Comparison of ENCODE assay signal across 1 mouse cellular context in genomic region chr19:5424092-5424781, GRCm38 (mm10).
TF ChIP-seq lines count a peak whose summit lies in the region.

No protein-coding gene starts in this region.

TF ChIP-seq in myocyte, 11 proteins besides CTCF, POLR2A, EP300 and RAD21:
- TF ChIP-seq TCF3 (IDR thresholded peaks at IDR 0.05; ENCODE audit: insufficient read length, low read depth) (no peak), POLR2AphosphoS2 (IDR thresholded peaks at IDR 0.05; ENCODE audit: insufficient read length, low read depth) (peak; percentile 4), MYOD1 (IDR thresholded peaks at IDR 0.05; ENCODE audit: control insufficient read depth in 1 of 3, insufficient read length in 2 of 3, low read depth in 2 of 3) (peak in 1 of 3 experiments; percentile 26)
